Mouse (Mus musculus): ENCODE data around the gene Cfap65. TPM values are rescaled to one million over a fixed set of nuclear protein-coding genes. Genes with fewer than 3 reads are reported as not detected.

Gene Cfap65
- polyA plus RNA-seq, 1 experiment from 2014 or later: 0.04 TPM

- Histone ChIP-seq H3K36me3 (no peaks in the 10 kb centered on the region), H3K4me1 (peaks cover 19% of the 10 kb centered on the region), H3K27me3 (peaks cover 62% of the 10 kb centered on the region), H3K4me3 (peak overlapping the region; percentile 36), H3K9me3 (no peaks in the 10 kb centered on the region), H3K27ac (no peak overlapping the region), H3K9ac (no peak overlapping the region), H3K4me2 (replicated peaks) (peak overlapping the region; percentile 56)
- WGBS: 4% methylated on average over 16 of the region's 16 CpGs
- ATAC-seq (ENCODE audit: insufficient number of reproducible peaks, insufficient read depth, low FRiP score, low TSS enrichment): no peak
Measured at GRCm38 (mm10) chr1:74858805-74859204, 76.6 kb downstream of the Cfap65 start.

GRCm38 (mm10) chr1:74858171-74858719, 77.2 kb downstream of the Cfap65 start:
- peak overlapping the region; percentile 56 for H3K4me2 ChIP-seq (replicated peaks)
- H3K36me3 ChIP-seq: no peaks in the 10 kb centered on the region
- H3K4me3 ChIP-seq: peak overlapping the region; percentile 36
- peaks cover 68% of the 10 kb centered on the region for H3K27me3 ChIP-seq
- H3K9ac ChIP-seq: no peak overlapping the region
- no peak overlapping the region for H3K27ac ChIP-seq
- under 1% methylated on average over 29 of the region's 29 CpGs for WGBS
- no peaks in the 10 kb centered on the region for H3K9me3 ChIP-seq
- H3K4me1 ChIP-seq: peaks cover 19% of the 10 kb centered on the region
- ATAC-seq (ENCODE audit: insufficient number of reproducible peaks, insufficient read depth, low FRiP score, low TSS enrichment): 0 out of 2 replicates have a peak, but pooled peaks have one; percentile 30

- peak overlapping the region; percentile 56 for H3K4me2 ChIP-seq (replicated peaks)
- ATAC-seq (ENCODE audit: insufficient number of reproducible peaks, insufficient read depth, low FRiP score, low TSS enrichment): no peak
- peaks cover 74% of the 10 kb centered on the region for H3K27me3 ChIP-seq
- H3K4me1 ChIP-seq: peaks cover 19% of the 10 kb centered on the region
- H3K27ac ChIP-seq: no peak overlapping the region
- WGBS: 4% methylated on average over 4 of the region's 4 CpGs
- no peak overlapping the region for H3K9ac ChIP-seq
- no peaks in the 10 kb centered on the region for H3K9me3 ChIP-seq
- H3K36me3 ChIP-seq: no peaks in the 10 kb centered on the region
- H3K4me3 ChIP-seq: peak overlapping the region; percentile 36
Measured at GRCm38 (mm10) chr1:74857677-74858076, 77.7 kb downstream of the Cfap65 start.

- Histone ChIP-seq H3K9ac (no peak overlapping the region), H3K4me2 (replicated peaks) (0 out of 2 replicates have a peak overlapping the region, but pooled peaks have one; percentile 99), H3K9me3 (no peaks in the 10 kb centered on the region), H3K4me1 (peaks cover 19% of the 10 kb centered on the region), H3K27ac (no peak overlapping the region), H3K27me3 (peaks cover 78% of the 10 kb centered on the region), H3K4me3 (no peak overlapping the region), H3K36me3 (no peaks in the 10 kb centered on the region)
- WGBS: 3% methylated on average over 20 of the region's 20 CpGs
- no peak for ATAC-seq (ENCODE audit: insufficient number of reproducible peaks, insufficient read depth, low FRiP score, low TSS enrichment)
Measured at GRCm38 (mm10) chr1:74857201-74857600, 78.2 kb downstream of the Cfap65 start.

- no peak for ATAC-seq (ENCODE audit: insufficient number of reproducible peaks, insufficient read depth, low FRiP score, low TSS enrichment)
- Histone ChIP-seq H3K27me3 (peaks cover 82% of the 10 kb centered on the region), H3K4me1 (peaks cover 19% of the 10 kb centered on the region), H3K4me3 (no peak overlapping the region), H3K9me3 (no peaks in the 10 kb centered on the region), H3K27ac (no peak overlapping the region), H3K36me3 (no peaks in the 10 kb centered on the region), H3K4me2 (replicated peaks) (0 out of 2 replicates have a peak overlapping the region, but pooled peaks have one; percentile 99), H3K9ac (no peak overlapping the region)
- 3% methylated on average over 7 of the region's 7 CpGs for WGBS
Measured at GRCm38 (mm10) chr1:74856791-74857190, 78.6 kb downstream of the Cfap65 start.

- under 1% methylated on average over 11 of the region's 11 CpGs for WGBS
- Histone ChIP-seq H3K27me3 (peaks cover 87% of the 10 kb centered on the region), H3K27ac (no peak overlapping the region), H3K9me3 (no peaks in the 10 kb centered on the region), H3K9ac (no peak overlapping the region), H3K4me2 (replicated peaks) (peak overlapping the region; percentile 99; the same call in 1 of the 2 replicates), H3K4me3 (peak overlapping the region; percentile 70), H3K36me3 (no peaks in the 10 kb centered on the region), H3K4me1 (peaks cover 19% of the 10 kb centered on the region)
- ATAC-seq (ENCODE audit: insufficient number of reproducible peaks, insufficient read depth, low FRiP score, low TSS enrichment): no peak
Measured at GRCm38 (mm10) chr1:74856439-74856720, 79.0 kb downstream of the Cfap65 start.

- Histone ChIP-seq H3K27me3 (peaks cover 92% of the 10 kb centered on the region), H3K4me1 (peaks cover 19% of the 10 kb centered on the region), H3K4me3 (peak overlapping the region; percentile 70), H3K4me2 (replicated peaks) (peak overlapping the region; percentile 99), H3K9me3 (no peaks in the 10 kb centered on the region), H3K36me3 (no peaks in the 10 kb centered on the region), H3K9ac (peak overlapping the region; percentile 58), H3K27ac (no peak overlapping the region)
- ATAC-seq (ENCODE audit: insufficient number of reproducible peaks, insufficient read depth, low FRiP score, low TSS enrichment): no peak
- WGBS: under 1% methylated on average over 74 of the region's 74 CpGs
Measured at GRCm38 (mm10) chr1:74855651-74856438, 79.6 kb downstream of the Cfap65 start.

GRCm38 (mm10) chr1:74855156-74855555, 80.2 kb downstream of the Cfap65 start:
- ATAC-seq (ENCODE audit: insufficient number of reproducible peaks, insufficient read depth, low FRiP score, low TSS enrichment): no peak; the same call in 1 of the 2 replicates

GRCm38 (mm10) chr1:74854306-74855056, 80.9 kb downstream of the Cfap65 start, which contains the start of gene Cdk5r2:
Gene Cdk5r2 (plus strand): TSS chr1:74854934.
- H3K4me2 ChIP-seq (replicated peaks): peak within 1 kb of the TSS; percentile 99
- peaks cover 95% of the 10 kb centered on the region for H3K27me3 ChIP-seq
- peaks cover 19% of the 10 kb centered on the region for H3K4me1 ChIP-seq
- H3K9me3 ChIP-seq: no peaks in the 10 kb centered on the region
- peak within 1 kb of the TSS; percentile 58 for H3K9ac ChIP-seq
- peak within 1 kb of the TSS; percentile 70 for H3K4me3 ChIP-seq
- peak; percentile 89 for ATAC-seq (ENCODE audit: insufficient number of reproducible peaks, insufficient read depth, low FRiP score, low TSS enrichment)
- H3K36me3 ChIP-seq: no peaks in the 10 kb centered on the region
- 2% methylated on average over 28 of the region's 39 CpGs for WGBS
- no peak within 1 kb of the TSS for H3K27ac ChIP-seq

More at GRCm38 (mm10) chr1:74855156-74855555, 80.2 kb downstream of the Cfap65 start:
- Histone ChIP-seq H3K4me3 (peak overlapping the region; percentile 70), H3K9ac (peak overlapping the region; percentile 58), H3K9me3 (no peaks in the 10 kb centered on the region), H3K4me2 (replicated peaks) (peak overlapping the region; percentile 99), H3K36me3 (no peaks in the 10 kb centered on the region), H3K27ac (no peak overlapping the region), H3K4me1 (peaks cover 19% of the 10 kb centered on the region), H3K27me3 (peaks cover 96% of the 10 kb centered on the region)
- WGBS: under 1% methylated on average over 45 of the region's 48 CpGs

Data from embryonic facial prominence, embryonic 12.5 days (tissue).